Mouse (Mus musculus) olfactory bulb, adult 2 months (tissue): ENCODE measurements around the gene Serpinb12.

ENCODE experiments used
- CTCF ChIP-seq: fragments of 200-500 bp; IDR thresholded peaks from 2 replicates; pipeline ENCODE4 v1.5.1; 2012; ENCODE audit warnings: low read depth, mild to moderate bottlenecking, low read length, moderate library complexity; ENCODE audit not compliant: insufficient read depth
- POLR2A ChIP-seq: fragments of 200-500 bp; IDR thresholded peaks from 2 replicates; pipeline ENCODE4 v1.6.1; 2012; ENCODE audit warnings: mild to moderate bottlenecking, low read depth, low read length, moderate library complexity; ENCODE audit not compliant: insufficient read depth

DNA sequence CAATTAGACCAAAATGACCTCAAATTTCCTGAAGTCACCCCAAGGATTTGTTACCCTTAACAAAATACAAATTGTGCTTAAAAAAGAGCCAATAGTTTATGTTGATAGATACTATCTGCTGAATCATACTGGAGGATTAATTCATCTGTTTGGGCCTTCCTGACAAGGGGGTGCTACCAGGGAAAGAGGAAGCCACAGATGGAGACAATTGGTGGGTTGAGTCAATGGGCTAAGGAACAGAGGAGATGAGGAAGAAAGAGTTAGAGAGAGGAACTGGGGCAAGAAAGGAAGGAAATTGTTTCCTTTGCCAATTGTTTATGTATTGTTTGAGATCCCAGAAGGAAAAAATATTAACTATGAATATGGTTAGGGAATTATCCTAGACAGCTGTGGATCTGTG is 591 bp upstream of the Serpinb12 start:
- no peak for TF ChIP-seq POLR2A
- TF ChIP-seq CTCF: no peak
